In genomic region chr4:155481381-155482124, GRCm38 (mm10) we compare ENCODE assay signal across 8 mouse cellular contexts. TPM values are rescaled to one million over a fixed set of nuclear protein-coding genes. Genes with fewer than 3 reads are reported as not detected.
DNase-seq lines count a peak whose midpoint lies in the region; ATAC-seq and TF ChIP-seq lines count a peak whose summit lies in the region.

No protein-coding gene starts in this region.

- peak overlapping the region; percentile 39 for H3K4me2 ChIP-seq in hindbrain, embryonic 16.5 days (ENCODE audit: low read length)

- TF ChIP-seq CTCF in gastrocnemius, adult 2 months (IDR thresholded peaks at IDR 0.05), result peak; percentile 99; the same call in 1 of the 2 replicates
- peak; percentile 98 for TF ChIP-seq CTCF in left cerebral cortex, adult 2 months (IDR thresholded peaks at IDR 0.05)

- DNase-seq in WW6 (ENCODE audit: low read depth, low spot score), result peak; percentile 58
- peak; percentile 81 to 87 for DNase-seq in cerebellum, postnatal 4 days (ENCODE audit: low spot score in 2 of 2)
- DNase-seq in gastrocnemius, adult 2 months, result peak; percentile 88
- peak; percentile 76 to 82 for DNase-seq in left cerebral cortex, adult 2 months (ENCODE audit: extremely low spot score in 1 of 2, low spot score in 2 of 2)
- peak; percentile 71 for DNase-seq in right cerebral cortex, adult 18-20 months
- DNase-seq in urinary bladder, adult 2 months (ENCODE audit: low spot score), result peak; percentile 76

- H3K9me3 ChIP-seq in hindbrain, embryonic 16.5 days (ENCODE audit: control insufficient read depth, low read length), result no peaks in the 10 kb centered on the region
- no peaks in the 10 kb centered on the region for H3K9me3 ChIP-seq in megakaryocyte, embryonic 14.5 days

- intact Hi-C loops in gastrocnemius, adult 2 months (cut with DNase I), result loop anchor here (1.0 to 5.0 kb wide), 3 partner anchors 87 to 221 kb away; partner anchors contain the start of gene Ssu72
- intact Hi-C loops in left cerebral cortex, adult 2 months (cut with DNase I), result loop anchor here (1.0 to 5.0 kb wide), 3 partner anchors 87 to 114 kb away; no protein-coding TSS in a partner anchor

- H3K4me1 ChIP-seq in hindbrain, embryonic 16.5 days (ENCODE audit: control insufficient read depth, insufficient read depth, low read depth, low read length), result 0 out of 2 replicates have a peak, but pooled peaks cover 2% of the 10 kb centered on the region
- H3K4me1 ChIP-seq in megakaryocyte, embryonic 14.5 days, result peaks cover 58% of the 10 kb centered on the region

- peak; percentile 84 for ATAC-seq in hindbrain, embryonic 16.5 days

- H3K27me3 ChIP-seq in hindbrain, embryonic 16.5 days (replicated peaks; ENCODE audit: control insufficient read depth, insufficient read depth, low read length), result no peaks in the 10 kb centered on the region
- H3K27me3 ChIP-seq in megakaryocyte, embryonic 14.5 days (replicated peaks), result peaks cover 17% of the 10 kb centered on the region

- peak overlapping the region; percentile 83 for H3K27ac ChIP-seq in gastrocnemius, adult 2 months
- peak overlapping the region; percentile 5; the same call in 1 of the 2 replicates for H3K27ac ChIP-seq in hindbrain, embryonic 16.5 days (ENCODE audit: low read depth, low read length)
- H3K27ac ChIP-seq in left cerebral cortex, adult 2 months, result peak overlapping the region; percentile 56

- peak overlapping the region; percentile 67 for H3K4me3 ChIP-seq in gastrocnemius, adult 2 months
- 0 out of 2 replicates have a peak overlapping the region, but pooled peaks have one; percentile 4 for H3K4me3 ChIP-seq in hindbrain, embryonic 16.5 days (ENCODE audit: low read length)
- no peak overlapping the region for H3K4me3 ChIP-seq in left cerebral cortex, adult 2 months
- peak overlapping the region; percentile 82 for H3K4me3 ChIP-seq in megakaryocyte, embryonic 14.5 days (replicated peaks)

- WGBS in hindbrain, embryonic 16.5 days, result 20% methylated on average over 28 of the region's 28 CpGs

- H3K36me3 ChIP-seq in hindbrain, embryonic 16.5 days (ENCODE audit: control insufficient read depth, insufficient read depth, low read length), result no peaks in the 10 kb centered on the region
- no peaks in the 10 kb centered on the region for H3K36me3 ChIP-seq in megakaryocyte, embryonic 14.5 days (replicated peaks; ENCODE audit: low read length)

- H3K9ac ChIP-seq in hindbrain, embryonic 16.5 days (ENCODE audit: low read depth, low read length), result peak overlapping the region; percentile 1

RNA-seq across cellular contexts. Expression of gene Gnb1, which starts 9.6 kb away (rescaled TPM):
- 10 to 100 TPM; 48.8 to 75.8 TPM for total RNA-seq in gastrocnemius, adult 2 months (2021)
- polyA plus RNA-seq in hindbrain, embryonic 16.5 days (2015; fragmentation: Nextera tagmentation; extraction: Ambion mirVana), result 1,017 and 1,097 TPM in 2 replicates
- 100 to 1,000 TPM; 853 to 870 TPM for total RNA-seq in left cerebral cortex, adult 2 months (2021)
- 28.3 and 39.1 TPM in 2 replicates for polyA plus RNA-seq in megakaryocyte, embryonic 14.5 days (2012; ENCODE audit: insufficient read depth, low replicate concordance)
- polyA plus RNA-seq in urinary bladder, adult 2 months (2012; rRNA removed), result 328 and 338 TPM in 2 replicates

RNA-seq across cellular contexts. Expression of gene Tmem52, which starts 12.6 kb away (rescaled TPM):
- total RNA-seq in gastrocnemius, adult 2 months (2021), result 100 to 1,000 TPM; 215 to 248 TPM
- 0.34 TPM in 1 of 2 replicates, not detected in the other for polyA plus RNA-seq in hindbrain, embryonic 16.5 days (2015; fragmentation: Nextera tagmentation; extraction: Ambion mirVana)
- 1 to 10 TPM; 1.7 to 1.9 TPM for total RNA-seq in left cerebral cortex, adult 2 months (2021)
- not detected in 2 replicates for polyA plus RNA-seq in megakaryocyte, embryonic 14.5 days (2012; ENCODE audit: insufficient read depth, low replicate concordance)
- polyA plus RNA-seq in urinary bladder, adult 2 months (2012; rRNA removed), result 2.0 and 2.5 TPM in 2 replicates

Comparison
In these comparisons a context has a peak if more than half of its experiments do, and no peak if none do; other contexts are left out.
1. H3K27ac ChIP-seq: peak in every context shown above with its lines; median percentile 83 in gastrocnemius, adult 2 months; 56 in left cerebral cortex, adult 2 months; 5 in hindbrain, embryonic 16.5 days.